Mouse (Mus musculus) heart, embryonic 10.5 days (tissue): Measurements from ENCODE around the gene Clba1. TPM values are rescaled to one million over a fixed set of nuclear protein-coding genes. Genes with fewer than 3 reads are reported as not detected.

Experiments
- DNase-seq: peaks from one replicate; pipeline ENCODE4 v3.0.0-alpha.2; 2017; ENCODE audit warnings: low spot score
- H3K27ac ChIP-seq: fragments of 300-500 bp; sonication (generic); 2 replicates; pipeline ENCODE4 v1.5.1; 2016; ENCODE audit warnings: mild to moderate bottlenecking
- H3K27me3 ChIP-seq: fragments of 300-500 bp; sonication (generic); 2 replicates; pipeline ENCODE4 v1.6.1; 2016; ENCODE audit warnings: mild to moderate bottlenecking; ENCODE audit not compliant: poor library complexity, insufficient read depth, severe bottlenecking
- H3K36me3 ChIP-seq: fragments of 300-500 bp; sonication (generic); 2 replicates; pipeline ENCODE4 v1.6.1; 2016; ENCODE audit warnings: mild to moderate bottlenecking, moderate library complexity
- H3K4me1 ChIP-seq: fragments of 300-500 bp; sonication (generic); 2 replicates; pipeline ENCODE4 v1.6.1; 2016; ENCODE audit warnings: mild to moderate bottlenecking
- H3K4me3 ChIP-seq: fragments of 300-500 bp; sonication (generic); 2 replicates; pipeline ENCODE4 v1.5.1; 2016; ENCODE audit warnings: mild to moderate bottlenecking, moderate library complexity
- H3K9me3 ChIP-seq: fragments of 300-500 bp; sonication (generic); 2 replicates; pipeline ENCODE4 v1.6.1; 2016; ENCODE audit warnings: mild to moderate bottlenecking, moderate library complexity
- WGBS: fragments of 180-500 bp; shearing (Covaris S2); methylation state at CpG from one replicate; pipeline ENCODE4 v1.1.7; 2016; 5-methylcytosine and 5-hydroxymethylcytosine counted together
- polyA plus RNA-seq: library from polyadenylated mRNA; unstranded; fragments of >200 nt; fragmentation: Nextera tagmentation; extraction: Ambion mirVana; gene quantifications from 2 replicates; pipeline ENCODE4 v1.2.1, GENCODE M21; 2016

Clba1 gene
- polyA plus RNA-seq, 1 experiment from 2014 or later = 13.0 TPM

DNA sequence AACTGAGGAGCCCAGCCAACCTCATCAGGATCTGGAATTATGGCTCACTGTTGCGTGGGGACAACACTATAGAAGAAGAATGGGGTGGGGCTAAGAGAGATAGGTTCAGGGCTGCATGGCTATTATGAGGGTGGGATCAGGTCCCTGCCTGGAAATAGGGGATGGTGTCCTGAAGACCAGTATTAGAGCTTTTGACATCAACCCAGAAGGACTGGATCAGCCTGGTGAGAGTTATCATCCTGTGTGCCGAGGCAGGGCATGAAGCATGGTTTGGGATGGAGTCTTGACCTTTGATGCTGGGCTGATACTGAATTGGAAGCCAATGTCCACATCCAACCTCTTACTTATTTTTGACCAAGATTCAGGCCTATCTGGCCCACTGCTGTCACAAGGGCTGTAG is 39.0 kb upstream of the Clba1 start:
- 64% methylated on average over 2 of the region's 2 CpGs for WGBS
- H3K4me1 ChIP-seq = peaks cover 36% of the 10 kb centered on the region
- no peaks in the 10 kb centered on the region for H3K36me3 ChIP-seq
- no peaks in the 10 kb centered on the region for H3K9me3 ChIP-seq
- DNase-seq = peak; percentile 71
- H3K27ac ChIP-seq = no peak overlapping the region
- H3K27me3 ChIP-seq = peaks cover 10% of the 10 kb centered on the region
- H3K4me3 ChIP-seq = no peak overlapping the region

- no peaks in the 10 kb centered on the region for H3K9me3 ChIP-seq
- 75% methylated on average over 4 of the region's 4 CpGs for WGBS
- H3K27me3 ChIP-seq = peaks cover 10% of the 10 kb centered on the region
- no peaks in the 10 kb centered on the region for H3K36me3 ChIP-seq
- no peak overlapping the region for H3K27ac ChIP-seq
- DNase-seq = peak; percentile 71
- H3K4me3 ChIP-seq = no peak overlapping the region
- peaks cover 36% of the 10 kb centered on the region for H3K4me1 ChIP-seq
Observed at GRCm38 (mm10) chr12:112770396-112770795, 38.3 kb upstream of the Clba1 start.

DNA sequence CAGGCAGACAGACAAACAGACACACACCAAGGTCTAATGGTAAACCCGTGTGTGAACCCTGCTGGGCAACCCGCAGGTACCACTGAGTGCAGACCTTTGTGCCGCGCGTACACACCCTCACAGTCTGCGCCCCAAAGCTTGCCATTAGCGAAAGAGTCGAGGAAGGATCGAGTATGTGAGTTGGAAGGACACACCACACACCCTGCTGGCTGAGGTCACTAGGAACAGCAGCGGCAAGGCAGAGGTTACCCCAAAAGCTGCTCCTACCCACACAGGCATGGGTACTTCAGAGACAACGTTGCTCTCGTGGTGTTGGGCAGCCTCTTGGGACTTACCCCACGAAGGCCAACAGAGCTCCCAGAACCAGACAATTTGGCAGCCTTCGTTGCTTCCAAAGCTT is 36.4 kb upstream of the Clba1 start:
- Histone ChIP-seq H3K27ac (no peak overlapping the region), H3K4me1 (peaks cover 33% of the 10 kb centered on the region), H3K9me3 (no peaks in the 10 kb centered on the region), H3K27me3 (peaks cover 10% of the 10 kb centered on the region), H3K4me3 (no peak overlapping the region), H3K36me3 (no peaks in the 10 kb centered on the region)
- 90% methylated on average over 14 of the region's 14 CpGs for WGBS
- peak; percentile 71 for DNase-seq

DNA sequence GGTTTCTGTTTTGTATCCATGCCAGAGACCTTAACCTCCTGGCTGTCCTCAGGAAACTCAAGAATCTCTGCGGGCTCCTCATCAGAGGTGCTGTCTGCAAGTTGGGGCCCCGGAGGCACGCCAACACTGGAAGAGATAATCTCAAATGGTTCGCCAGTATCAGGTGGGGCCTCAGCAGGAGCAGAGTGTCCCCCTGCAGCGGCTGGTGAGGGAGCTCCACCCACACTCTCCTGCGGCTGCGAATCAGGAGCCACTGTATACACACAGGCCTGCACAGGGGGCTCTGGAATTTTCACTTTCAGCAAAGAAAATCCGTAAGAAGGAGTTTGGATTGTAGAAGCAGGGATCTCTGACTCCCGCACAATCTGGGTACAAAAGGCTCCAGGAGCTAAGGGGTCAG is 35.4 kb upstream of the Clba1 start:
- peaks cover 10% of the 10 kb centered on the region for H3K27me3 ChIP-seq
- peak overlapping the region; percentile 39 for H3K4me3 ChIP-seq
- H3K4me1 ChIP-seq = peaks cover 28% of the 10 kb centered on the region
- peak; percentile 74 for DNase-seq
- 19% methylated on average over 9 of the region's 9 CpGs for WGBS
- H3K9me3 ChIP-seq = no peaks in the 10 kb centered on the region
- no peaks in the 10 kb centered on the region for H3K36me3 ChIP-seq
- H3K27ac ChIP-seq = 0 out of 2 replicates have a peak overlapping the region, but pooled peaks have one; percentile 32

DNA sequence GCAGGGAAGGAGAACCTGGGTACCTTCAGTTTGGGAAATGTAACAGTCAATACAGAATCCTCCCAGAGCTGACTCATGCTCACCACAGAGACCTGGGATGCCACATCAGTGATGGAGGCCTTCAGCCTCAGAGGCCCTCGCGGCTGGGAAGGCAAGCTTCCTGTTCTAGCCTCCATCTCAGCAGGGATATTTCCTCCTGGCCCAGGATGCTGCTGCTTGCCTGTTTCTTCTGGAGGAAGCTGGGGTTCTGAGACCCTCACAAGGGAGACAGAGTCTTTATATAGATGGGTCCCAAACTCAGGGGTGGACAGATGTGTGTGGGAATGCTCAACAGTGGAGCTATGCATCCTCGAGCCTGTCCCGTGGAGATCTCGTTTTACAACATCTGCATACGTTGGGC is 34.7 kb upstream of the Clba1 start:
- Histone ChIP-seq H3K27ac (no peak overlapping the region), H3K4me1 (peaks cover 22% of the 10 kb centered on the region), H3K36me3 (no peaks in the 10 kb centered on the region), H3K9me3 (no peaks in the 10 kb centered on the region), H3K4me3 (no peak overlapping the region), H3K27me3 (peaks cover 10% of the 10 kb centered on the region)
- 75% methylated on average over 6 of the region's 6 CpGs for WGBS
- no peak for DNase-seq

- H3K9me3 ChIP-seq = no peaks in the 10 kb centered on the region
- no peaks in the 10 kb centered on the region for H3K36me3 ChIP-seq
- peaks cover 10% of the 10 kb centered on the region for H3K27me3 ChIP-seq
- H3K27ac ChIP-seq = no peak overlapping the region
- peaks cover 17% of the 10 kb centered on the region for H3K4me1 ChIP-seq
- H3K4me3 ChIP-seq = no peak overlapping the region
- peak; percentile 70 for DNase-seq
- WGBS = 84% methylated on average over 10 of the region's 10 CpGs
Observed at GRCm38 (mm10) chr12:112774481-112774880, 34.3 kb upstream of the Clba1 start.

- Histone ChIP-seq H3K36me3 (no peaks in the 10 kb centered on the region), H3K27me3 (peaks cover 17% of the 10 kb centered on the region; the same call in 1 of the 2 replicates), H3K4me3 (no peak overlapping the region), H3K9me3 (no peaks in the 10 kb centered on the region), H3K27ac (no peak overlapping the region), H3K4me1 (peaks cover 41% of the 10 kb centered on the region)
- DNase-seq = no peak
- 71% methylated on average over 8 of the region's 8 CpGs for WGBS
Observed at GRCm38 (mm10) chr12:112791026-112791425, 17.7 kb upstream of the Clba1 start.

- no peak for DNase-seq
- H3K36me3 ChIP-seq = no peaks in the 10 kb centered on the region
- 56% methylated on average over 13 of the region's 13 CpGs for WGBS
- peak overlapping the region; percentile 69 for H3K27ac ChIP-seq
- peaks cover 18% of the 10 kb centered on the region for H3K27me3 ChIP-seq
- no peaks in the 10 kb centered on the region for H3K9me3 ChIP-seq
- peak overlapping the region; percentile 1; the same call in 1 of the 2 replicates for H3K4me3 ChIP-seq
- peaks cover 54% of the 10 kb centered on the region for H3K4me1 ChIP-seq
Observed at GRCm38 (mm10) chr12:112793601-112794355, 15.0 kb upstream of the Clba1 start.

GRCm38 (mm10) chr12:112794356-112794816 is 14.4 kb upstream of the Clba1 start:
- Histone ChIP-seq H3K27me3 (peaks cover 24% of the 10 kb centered on the region), H3K27ac (peak overlapping the region; percentile 69), H3K36me3 (no peaks in the 10 kb centered on the region), H3K9me3 (no peaks in the 10 kb centered on the region), H3K4me1 (peaks cover 54% of the 10 kb centered on the region), H3K4me3 (peak overlapping the region; percentile 1; the same call in 1 of the 2 replicates)
- DNase-seq = no peak
- 23% methylated on average over 7 of the region's 7 CpGs for WGBS

- 81% methylated on average over 5 of the region's 5 CpGs for WGBS
- no peaks in the 10 kb centered on the region for H3K36me3 ChIP-seq
- H3K4me1 ChIP-seq = peaks cover 54% of the 10 kb centered on the region
- peak overlapping the region; percentile 70; the same call in 1 of the 2 replicates for H3K27ac ChIP-seq
- DNase-seq = no peak
- no peaks in the 10 kb centered on the region for H3K9me3 ChIP-seq
- peaks cover 30% of the 10 kb centered on the region for H3K27me3 ChIP-seq
- no peak overlapping the region for H3K4me3 ChIP-seq
Observed at GRCm38 (mm10) chr12:112794998-112795397, 13.7 kb upstream of the Clba1 start.

GRCm38 (mm10) chr12:112795466-112796104 is 13.2 kb upstream of the Clba1 start:
- H3K27ac ChIP-seq = peak overlapping the region; percentile 70
- H3K27me3 ChIP-seq = peaks cover 34% of the 10 kb centered on the region
- no peak for DNase-seq
- H3K36me3 ChIP-seq = no peaks in the 10 kb centered on the region
- H3K4me3 ChIP-seq = 0 out of 2 replicates have a peak overlapping the region, but pooled peaks have one; percentile 15
- H3K4me1 ChIP-seq = peaks cover 57% of the 10 kb centered on the region
- H3K9me3 ChIP-seq = no peaks in the 10 kb centered on the region
- 51% methylated on average over 18 of the region's 18 CpGs for WGBS

DNA sequence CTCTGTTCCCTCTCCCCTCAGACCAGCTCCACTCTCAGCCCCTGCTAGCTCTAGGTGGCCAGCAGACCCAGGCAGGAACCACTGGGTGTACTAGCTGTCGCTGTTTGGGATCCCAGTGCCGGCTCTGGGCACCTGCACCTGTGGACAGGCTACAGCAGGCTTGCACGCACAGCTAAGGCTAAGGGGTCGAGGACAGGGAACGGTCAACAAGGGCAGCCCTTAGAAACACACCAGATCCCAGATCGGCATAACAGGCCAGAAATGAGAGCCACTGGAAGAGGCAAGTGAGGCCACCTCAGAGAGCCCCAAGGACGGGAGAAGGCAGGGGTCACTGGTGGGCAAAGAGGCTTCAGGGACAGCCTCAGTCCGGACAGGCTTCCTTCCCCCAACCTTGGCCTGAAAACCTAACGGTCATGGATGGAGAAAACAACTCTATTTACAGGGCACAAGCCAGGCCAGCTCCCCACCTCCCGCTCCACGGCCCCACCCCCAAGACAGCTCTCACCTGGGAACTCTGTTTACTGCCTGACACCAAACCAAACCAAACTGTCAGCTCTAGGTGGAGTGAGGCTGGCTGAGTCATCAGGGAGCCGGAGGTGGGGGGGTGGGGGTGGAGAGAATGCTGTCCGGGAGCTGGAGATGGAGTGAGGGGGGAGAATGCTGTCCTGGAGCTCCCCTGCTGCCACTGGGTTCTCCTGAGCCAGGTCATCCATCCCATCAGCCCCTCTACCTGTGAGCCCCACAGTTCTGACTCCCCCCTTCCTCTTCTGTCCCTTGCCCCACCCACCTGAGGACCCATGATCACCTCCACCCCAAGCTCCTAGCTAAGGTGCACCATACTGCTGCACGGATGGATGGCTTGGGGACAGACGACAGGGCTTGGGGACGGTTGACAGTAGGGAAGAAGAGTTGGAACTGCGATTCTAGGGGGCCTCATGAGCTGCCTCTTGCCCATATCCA is 11.9 kb upstream of the Clba1 start:
- Histone ChIP-seq H3K4me1 (peaks cover 61% of the 10 kb centered on the region), H3K9me3 (no peaks in the 10 kb centered on the region), H3K36me3 (no peaks in the 10 kb centered on the region), H3K27me3 (peaks cover 46% of the 10 kb centered on the region), H3K27ac (no peak overlapping the region), H3K4me3 (no peak overlapping the region)
- WGBS = 44% methylated on average over 17 of the region's 17 CpGs
- no peak for DNase-seq
